Mouse (Mus musculus): Measurements from ENCODE around the gene Ctla2b. TPM values are rescaled to one million over a fixed set of nuclear protein-coding genes. Genes with fewer than 3 reads are reported as not detected.
"Not testable (repeated sequence)": the region's sequence is repeated elsewhere in the genome, so short reads cannot be mapped to it uniquely, and the experiment has no call there.

Ctla2b gene
- polyA plus RNA-seq (2012; rRNA removed), result 2.3 and 2.5 TPM in 2 replicates

GRCm38 (mm10) chr13:60897328-60897727, at the start of gene Ctla2b:
Gene Ctla2b (minus strand): TSS chr13:60897447.
- no peak for DNase-seq (ENCODE audit: low read depth)

GRCm38 (mm10) chr13:60941884-60942283, 44.6 kb upstream of the Ctla2b start, which contains the start of gene Tpbpa:
Gene Tpbpa (minus strand): TSS chr13:60941984.
- not testable (repeated sequence) for DNase-seq (ENCODE audit: low read depth)

GRCm38 (mm10) chr13:60936500-60936901, 39.3 kb upstream of the Ctla2b start, which contains the start of the genes Gm49391 and Ctla2a:
Gene Gm49391 (minus strand): TSS chr13:60936571.
Gene Ctla2a (minus strand): TSS chr13:60936625.
- DNase-seq (ENCODE audit: low read depth), result no peak

- not testable (repeated sequence) for DNase-seq (ENCODE audit: low read depth)
These were observed 38.2 kb upstream of the Ctla2b start, which contains the start of gene Gm49393 for GRCm38 (mm10) chr13:60935490-60935889. Gene Gm49393 (minus strand): TSS chr13:60935590.

GRCm38 (mm10) chr13:60904780-60905179, 7.5 kb upstream of the Ctla2b start, which contains the start of gene Tpbpb:
Gene Tpbpb (minus strand): TSS chr13:60904880.
- not testable (repeated sequence) for DNase-seq (ENCODE audit: low read depth)

- DNase-seq (ENCODE audit: low read depth), result not testable (repeated sequence)
These were observed 453 bp downstream of the Ctla2b start, which contains the start of gene Gm49392 for GRCm38 (mm10) chr13:60896794-60897193. Gene Gm49392 (minus strand): TSS chr13:60896894.

GRCm38 (mm10) chr13:60895406-60896160, 1.7 kb downstream of the Ctla2b start:
- DNase-seq (ENCODE audit: low read depth), result no peak

- DNase-seq (ENCODE audit: low read depth), result no peak
These were observed 4.9 kb downstream of the Ctla2b start for GRCm38 (mm10) chr13:60892301-60892700.

GRCm38 (mm10) chr13:60864281-60864680, 33.0 kb downstream of the Ctla2b start, which contains the start of gene 4930486L24Rik:
Gene 4930486L24Rik (minus strand): TSS chr13:60864475.
- no peak for DNase-seq (ENCODE audit: low read depth)

- DNase-seq (ENCODE audit: low read depth), result no peak
These were observed 48.8 kb downstream of the Ctla2b start for GRCm38 (mm10) chr13:60848241-60849120.

Other genes with a start within 250 kb of the Ctla2b start
- gene BC051665, start 111.1 kb downstream of the Ctla2b start, polyA plus RNA-seq (2012; rRNA removed), result not detected in 2 replicates
- gene Ctsll3, start 94.6 kb downstream of the Ctla2b start, polyA plus RNA-seq (2012; rRNA removed), result not detected in 2 replicates
- 0.27 and 0.59 TPM in 2 replicates for gene 4930486L24Rik, start 33.0 kb downstream of the Ctla2b start, polyA plus RNA-seq (2012; rRNA removed)
- 0.20 and 0.23 TPM in 2 replicates for gene Gm49392, start 553 bp downstream of the Ctla2b start, polyA plus RNA-seq (2012; rRNA removed)
- gene Tpbpb, start 7.4 kb upstream of the Ctla2b start, polyA plus RNA-seq (2012; rRNA removed), result not detected in 2 replicates
- not detected in 2 replicates for gene Gm49393, start 38.1 kb upstream of the Ctla2b start, polyA plus RNA-seq (2012; rRNA removed)
- 2.0 and 2.4 TPM in 2 replicates for gene Gm49391, start 39.1 kb upstream of the Ctla2b start, polyA plus RNA-seq (2012; rRNA removed)
- gene Ctla2a, start 39.2 kb upstream of the Ctla2b start, polyA plus RNA-seq (2012; rRNA removed), result 12.2 and 18.5 TPM in 2 replicates
- not detected in 2 replicates for gene Tpbpa, start 44.5 kb upstream of the Ctla2b start, polyA plus RNA-seq (2012; rRNA removed)
- gene Ctsj, start 108.5 kb upstream of the Ctla2b start, polyA plus RNA-seq (2012; rRNA removed), result not detected in 2 replicates
- not detected in 2 replicates for gene Ctsq, start 143.2 kb upstream of the Ctla2b start, polyA plus RNA-seq (2012; rRNA removed)

Measured in gonadal fat pad, adult 2 months (tissue).